ENCODE assay signal across 17 mouse cellular contexts in genomic region chr10:62894447-62894846, GRCm38 (mm10).
"Had no signal": no experiment of that assay in that cellular context is flagged by ENCODE, and none has a peak within 500 bp of the region (broad histone marks: within the 10 kb centered on the region; RNA-seq: fewer than 3 reads in every experiment).

No protein-coding gene starts in this region.

- H3K9me3 ChIP-seq: midbrain, embryonic 10.5 days; midbrain, embryonic 12.5 days; neural tube, embryonic 13.5 days; neural tube, embryonic 15.5 days; stomach, embryonic 15.5 days had no signal

- H3K4me1 ChIP-seq: midbrain, embryonic 10.5 days; midbrain, embryonic 12.5 days; neural tube, embryonic 13.5 days; neural tube, embryonic 15.5 days; stomach, embryonic 15.5 days had no signal

- DNase-seq: lung, adult 18-20 months; lung, embryonic 14.5 days; lung, postnatal 10 days; lung, postnatal 4 days; midbrain, embryonic 14.5 days; retina, postnatal 1 day; right cerebral cortex, adult 18-20 months; right cerebral cortex, postnatal 14 days; thymus, adult 2 months; thymus, postnatal 25 days; thymus, postnatal 4 days had no signal

- H3K27me3 ChIP-seq: midbrain, embryonic 12.5 days; neural tube, embryonic 13.5 days; neural tube, embryonic 15.5 days; stomach, embryonic 15.5 days had no signal

- H3K4me3 ChIP-seq: midbrain, embryonic 10.5 days; midbrain, embryonic 12.5 days; myocyte; neural tube, embryonic 13.5 days; neural tube, embryonic 15.5 days; stomach, embryonic 15.5 days had no signal

- H3K36me3 ChIP-seq: midbrain, embryonic 10.5 days; midbrain, embryonic 12.5 days; neural tube, embryonic 13.5 days; neural tube, embryonic 15.5 days; stomach, embryonic 15.5 days had no signal
